Mouse (Mus musculus) neural tube, embryonic 14.5 days (tissue): ENCODE data around the gene Tgfbr3. TPM values are rescaled to one million over a fixed set of nuclear protein-coding genes. Genes with fewer than 3 reads are reported as not detected.

Experiments
- ATAC-seq: fragments of 200-750 bp; cut with Nextera tagmentation; 2 replicates; pipeline ENCODE4 v1.8.0; 2017; ENCODE audit warnings: low read depth, mild to moderate bottlenecking, moderate TSS enrichment, moderate library complexity
- H3K27ac ChIP-seq: fragments of 300-500 bp; sonication (generic); 2 replicates; pipeline ENCODE4 v1.5.1; 2014; ENCODE audit warnings: low read depth, mild to moderate bottlenecking, control low read depth, low read length, moderate library complexity, mixed read lengths
- H3K27me3 ChIP-seq: fragments of 300-500 bp; sonication (generic); 2 replicates; pipeline ENCODE4 v1.6.1; 2014; ENCODE audit warnings: low read length; ENCODE audit not compliant: control insufficient read depth, insufficient read depth
- H3K36me3 ChIP-seq: fragments of 300-500 bp; sonication (generic); 2 replicates; pipeline ENCODE4 v1.6.1; 2014; ENCODE audit warnings: low read length, mixed read lengths; ENCODE audit not compliant: control insufficient read depth, insufficient read depth
- H3K4me1 ChIP-seq: fragments of 300-500 bp; sonication (generic); 2 replicates; pipeline ENCODE4 v1.6.1; 2014; ENCODE audit warnings: low read length; ENCODE audit not compliant: control insufficient read depth, insufficient read depth
- H3K4me2 ChIP-seq: fragments of 300-500 bp; sonication (generic); 2 replicates; pipeline ENCODE4 v1.6.1; 2014; ENCODE audit warnings: mild to moderate bottlenecking, low read depth, low read length, control low read depth
- H3K4me3 ChIP-seq: fragments of 300-500 bp; sonication (generic); 2 replicates; pipeline ENCODE4 v1.5.1; 2014; ENCODE audit warnings: low read depth, low read length, control low read depth, mixed read lengths
- H3K9ac ChIP-seq: fragments of 300-500 bp; sonication (generic); replicated peaks from 2 replicates; pipeline ENCODE4 v1.6.1; 2014; ENCODE audit warnings: low read depth, mild to moderate bottlenecking, control low read depth, low read length, mixed read lengths
- H3K9me3 ChIP-seq: fragments of 300-500 bp; sonication (generic); 2 replicates; pipeline ENCODE4 v1.6.1; 2016; ENCODE audit warnings: low read length; ENCODE audit not compliant: control insufficient read depth
- WGBS: fragments of 180-500 bp; shearing (Covaris S2); extraction: QIAGEN DNeasy Blood & Tissue Kit; methylation state at CpG from one replicate; pipeline ENCODE4 v1.1.7; 2014; 5-methylcytosine and 5-hydroxymethylcytosine counted together
- polyA plus RNA-seq: library from polyadenylated mRNA; unstranded; fragments of >200 nt; fragmentation: Nextera tagmentation; extraction: Ambion mirVana; gene quantifications from 2 replicates; pipeline ENCODE4 v1.2.1, GENCODE M21; 2014

Tgfbr3 gene
- polyA plus RNA-seq, 1 experiment from 2014 or later = 2.6 TPM

- Histone ChIP-seq H3K4me3 (no peak overlapping the region), H3K27me3 (peaks cover 7% of the 10 kb centered on the region; the same call in 1 of the 2 replicates), H3K27ac (no peak overlapping the region), H3K36me3 (no peaks in the 10 kb centered on the region), H3K9me3 (no peaks in the 10 kb centered on the region), H3K4me2 (no peak overlapping the region; the same call in 1 of the 2 replicates), H3K4me1 (peaks cover 6% of the 10 kb centered on the region; the same call in 1 of the 2 replicates), H3K9ac (no peak overlapping the region)
- ATAC-seq = no peak
- 22% methylated on average over 6 of the region's 6 CpGs for WGBS
These were observed 2.0 kb downstream of the Tgfbr3 start for GRCm38 (mm10) chr5:107287254-107287907.

DNA sequence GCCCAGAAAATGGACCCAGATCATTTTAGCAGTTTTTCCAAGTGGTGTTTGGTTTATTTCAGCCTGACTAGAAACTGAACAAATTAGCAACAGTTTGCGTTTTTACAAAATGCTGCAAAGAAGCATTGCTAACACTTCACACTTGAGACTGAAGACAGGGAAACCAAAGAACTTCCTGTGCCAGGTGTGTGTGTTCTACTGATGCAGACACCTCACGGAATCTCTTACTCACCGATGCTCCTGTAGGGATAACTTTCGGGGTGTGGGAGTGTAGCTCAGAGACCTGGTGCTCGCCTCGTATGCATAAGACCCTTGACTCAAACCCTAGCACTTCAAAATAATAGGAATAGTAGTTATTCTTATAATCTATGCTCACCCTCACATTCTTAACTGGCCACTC lies 3.9 kb downstream of the Tgfbr3 start:
- no peak overlapping the region for H3K9ac ChIP-seq
- no peaks in the 10 kb centered on the region for H3K36me3 ChIP-seq
- peaks cover 7% of the 10 kb centered on the region; the same call in 1 of the 2 replicates for H3K27me3 ChIP-seq
- no peak for ATAC-seq
- H3K4me1 ChIP-seq = peaks cover 6% of the 10 kb centered on the region; the same call in 1 of the 2 replicates
- 93% methylated on average over 6 of the region's 6 CpGs for WGBS
- no peak overlapping the region for H3K4me2 ChIP-seq
- no peak overlapping the region for H3K27ac ChIP-seq
- no peak overlapping the region for H3K4me3 ChIP-seq
- H3K9me3 ChIP-seq = no peaks in the 10 kb centered on the region

DNA sequence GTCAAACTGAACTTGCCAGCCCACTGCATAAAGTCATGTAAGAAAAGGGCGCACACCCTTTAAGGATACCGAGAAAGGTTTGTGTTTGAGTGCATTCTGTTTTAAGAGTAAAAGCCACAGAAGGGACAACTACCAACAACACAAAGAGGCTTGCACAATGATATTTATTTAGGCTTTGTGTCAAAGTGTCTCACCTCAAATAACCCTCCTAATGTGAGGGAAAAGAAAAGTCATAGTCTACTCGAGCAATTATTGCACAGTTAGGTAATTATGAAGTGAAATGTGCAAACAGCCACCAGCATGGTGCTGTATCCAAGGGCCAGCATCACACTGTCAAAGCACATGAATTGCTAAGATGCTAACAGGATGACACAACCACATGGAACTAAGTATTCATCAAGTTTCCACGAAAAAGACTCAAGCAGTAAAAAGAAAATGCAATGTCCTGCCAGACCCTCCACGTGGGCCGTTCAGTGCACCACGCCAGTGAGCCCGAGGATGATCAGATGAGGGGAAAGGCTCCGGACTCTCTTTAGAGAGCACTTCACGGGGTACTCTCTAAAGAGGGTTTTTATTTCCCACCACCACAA lies 5.4 kb downstream of the Tgfbr3 start:
- Histone ChIP-seq H3K4me3 (no peak overlapping the region), H3K9ac (no peak overlapping the region), H3K9me3 (no peaks in the 10 kb centered on the region), H3K27ac (no peak overlapping the region), H3K4me1 (peaks cover 6% of the 10 kb centered on the region; the same call in 1 of the 2 replicates), H3K36me3 (no peaks in the 10 kb centered on the region), H3K4me2 (no peak overlapping the region), H3K27me3 (peaks cover 7% of the 10 kb centered on the region; the same call in 1 of the 2 replicates)
- WGBS = 66% methylated on average over 10 of the region's 10 CpGs
- ATAC-seq = no peak

DNA sequence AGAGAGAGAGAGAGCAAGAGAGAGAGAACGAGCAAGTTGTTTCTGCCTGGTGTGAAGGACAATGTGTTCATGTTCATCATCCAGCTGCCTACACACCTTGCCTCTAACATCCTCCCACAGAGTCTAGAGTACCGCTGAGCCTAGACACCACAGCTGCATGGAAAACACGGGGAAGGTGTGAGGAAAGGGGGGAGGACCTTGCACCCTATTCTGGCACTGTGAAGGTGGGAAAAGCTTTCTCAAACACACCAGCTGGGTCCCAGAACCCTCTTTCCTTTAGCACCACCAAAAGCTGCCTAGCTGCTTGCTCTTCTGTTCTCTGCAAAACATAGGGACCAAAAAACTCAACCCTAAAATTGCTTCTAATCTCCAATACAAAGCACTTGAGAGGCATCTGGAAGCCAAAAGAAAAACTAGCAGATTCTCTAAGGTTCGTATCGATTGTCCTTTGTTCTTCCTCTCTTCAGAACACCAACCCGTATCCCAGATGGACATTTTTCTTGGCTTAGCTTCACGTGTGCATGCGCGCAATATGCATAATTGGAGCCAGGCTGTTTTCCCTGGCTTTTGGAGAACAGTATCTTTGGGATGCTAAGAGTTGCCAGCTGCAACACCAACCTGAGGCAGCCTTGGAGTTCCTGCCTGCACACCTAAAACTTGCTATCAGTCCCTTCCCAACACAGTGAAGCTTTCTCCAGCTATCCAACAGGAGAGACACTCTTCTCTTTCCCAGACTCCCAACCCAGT lies 6.7 kb downstream of the Tgfbr3 start:
- Histone ChIP-seq H3K4me2 (no peak overlapping the region), H3K4me3 (no peak overlapping the region), H3K4me1 (no peaks in the 10 kb centered on the region), H3K27ac (no peak overlapping the region), H3K36me3 (no peaks in the 10 kb centered on the region), H3K9me3 (no peaks in the 10 kb centered on the region), H3K27me3 (no peaks in the 10 kb centered on the region), H3K9ac (no peak overlapping the region)
- no peak for ATAC-seq
- 79% methylated on average over 9 of the region's 9 CpGs for WGBS

DNA sequence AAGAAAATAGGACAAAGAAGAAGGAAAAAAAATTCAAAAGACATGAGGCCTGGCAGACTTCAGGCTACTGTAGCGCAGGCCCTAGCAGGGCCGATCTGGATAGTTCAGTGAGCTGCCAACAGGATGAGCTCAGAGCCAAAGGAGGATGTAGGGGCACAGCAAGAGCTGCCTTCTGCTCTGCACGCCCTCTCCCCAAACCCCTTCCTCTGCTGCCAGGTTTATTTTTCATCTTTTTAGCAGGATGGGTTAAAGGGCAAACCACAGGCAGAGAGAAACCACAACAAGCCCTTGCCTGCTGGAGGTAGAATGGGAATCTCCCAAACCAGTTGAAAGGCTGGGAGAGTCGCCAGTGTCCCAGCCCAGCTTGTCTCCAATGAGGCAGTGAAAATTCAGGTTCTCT lies 10.2 kb downstream of the Tgfbr3 start:
- Histone ChIP-seq H3K4me2 (no peak overlapping the region), H3K27ac (no peak overlapping the region), H3K36me3 (no peaks in the 10 kb centered on the region), H3K4me3 (no peak overlapping the region), H3K4me1 (no peaks in the 10 kb centered on the region), H3K9me3 (no peaks in the 10 kb centered on the region), H3K9ac (no peak overlapping the region), H3K27me3 (no peaks in the 10 kb centered on the region)
- WGBS = 84% methylated on average over 4 of the region's 4 CpGs
- no peak for ATAC-seq

DNA sequence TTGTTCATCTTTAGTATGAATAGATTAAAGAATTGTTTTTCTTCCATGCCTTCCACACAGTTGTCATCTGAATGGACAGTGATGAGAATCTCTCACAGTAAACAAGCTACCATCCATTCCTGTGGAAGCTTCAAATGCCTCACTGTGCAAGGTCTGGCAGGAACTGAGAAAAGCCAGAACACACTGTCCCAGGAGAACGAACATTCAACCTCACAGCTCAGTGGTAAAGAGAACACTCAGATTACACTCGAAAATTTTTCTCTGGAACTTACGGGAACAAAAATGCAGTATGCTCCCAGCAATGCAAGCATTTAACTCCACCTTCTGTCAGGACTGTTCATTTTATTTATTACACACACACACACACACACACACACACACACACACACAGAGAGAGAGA lies 13.2 kb downstream of the Tgfbr3 start:
- ATAC-seq = no peak
- no peak overlapping the region for H3K4me2 ChIP-seq

GRCm38 (mm10) chr5:107272252-107273028 lies 17.0 kb downstream of the Tgfbr3 start:
- Histone ChIP-seq H3K4me1 (peaks cover 9% of the 10 kb centered on the region), H3K27me3 (no peaks in the 10 kb centered on the region), H3K9ac (no peak overlapping the region), H3K27ac (no peak overlapping the region), H3K36me3 (no peaks in the 10 kb centered on the region), H3K4me3 (no peak overlapping the region), H3K9me3 (no peaks in the 10 kb centered on the region), H3K4me2 (no peak overlapping the region)
- ATAC-seq = no peak
- WGBS = 43% methylated on average over 11 of the region's 11 CpGs

More for the DNA sequence above, 13.2 kb downstream of the Tgfbr3 start:
- WGBS = 82% methylated on average over 3 of the region's 3 CpGs
- Histone ChIP-seq H3K4me3 (no peak overlapping the region), H3K9ac (no peak overlapping the region), H3K4me1 (no peaks in the 10 kb centered on the region), H3K9me3 (no peaks in the 10 kb centered on the region), H3K27me3 (no peaks in the 10 kb centered on the region), H3K36me3 (no peaks in the 10 kb centered on the region), H3K27ac (no peak overlapping the region)

GRCm38 (mm10) chr5:107269006-107269328 lies 20.5 kb downstream of the Tgfbr3 start:
- Histone ChIP-seq H3K4me2 (peak overlapping the region; percentile 11; the same call in 1 of the 2 replicates), H3K27ac (no peak overlapping the region), H3K4me3 (no peak overlapping the region), H3K27me3 (no peaks in the 10 kb centered on the region), H3K9ac (no peak overlapping the region), H3K36me3 (no peaks in the 10 kb centered on the region), H3K9me3 (no peaks in the 10 kb centered on the region), H3K4me1 (peaks cover 9% of the 10 kb centered on the region)
- ATAC-seq = 0 out of 2 replicates have a peak, but pooled peaks have one; percentile 11
- WGBS = 27% methylated on average over 6 of the region's 6 CpGs
